Mouse (Mus musculus) testis, adult 2 months (tissue): ENCODE results near the gene Fxyd6.

Source experiments
- CTCF ChIP-seq: fragments of 200-500 bp; IDR thresholded peaks from 2 replicates; pipeline ENCODE4 v1.5.1; 2012; ENCODE audit warnings: low read depth, mild to moderate bottlenecking, inconsistent platforms, low read length, moderate library complexity; ENCODE audit not compliant: control insufficient read depth, insufficient read depth, insufficient replicate concordance
- POLR2A ChIP-seq: fragments of 200-500 bp; IDR thresholded peaks from 2 replicates; pipeline ENCODE4 v1.6.1; 2012; ENCODE audit warnings: low read depth, mild to moderate bottlenecking, inconsistent platforms, low read length, moderate library complexity; ENCODE audit not compliant: control insufficient read depth

DNA sequence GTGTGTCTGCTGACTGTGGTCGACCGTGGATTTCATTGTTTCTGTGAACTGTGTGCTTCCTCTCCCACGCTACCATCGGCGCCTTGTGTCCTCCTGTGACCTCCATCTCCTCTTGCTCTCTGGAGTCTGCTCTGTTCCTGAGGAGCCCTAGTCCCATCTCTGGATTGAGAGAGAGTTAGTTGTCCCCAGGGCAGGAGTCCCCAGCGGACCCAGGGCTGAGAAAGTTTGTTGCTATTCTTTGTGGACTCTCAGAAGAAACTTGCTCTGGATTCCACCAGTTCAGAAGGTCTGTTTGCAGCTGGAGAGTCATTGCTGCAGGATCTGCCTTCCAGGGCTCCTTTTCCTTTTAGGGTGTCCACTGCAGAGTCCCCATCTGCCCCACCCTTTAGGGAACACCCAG is 25.2 kb downstream of the Fxyd6 start:
- no peak for TF ChIP-seq CTCF
- no peak; the same call in 1 of the 2 replicates for TF ChIP-seq POLR2A
